Mouse (Mus musculus): Measurements from ENCODE around the gene Panx2.

Gene Panx2

GRCm38 (mm10) chr15:89059161-89059931 lies at the start of gene Panx2:
Panx2 (plus strand) TSS chr15:89059734.
- 3% methylated on average over 45 of the region's 57 CpGs for WGBS

DNA sequence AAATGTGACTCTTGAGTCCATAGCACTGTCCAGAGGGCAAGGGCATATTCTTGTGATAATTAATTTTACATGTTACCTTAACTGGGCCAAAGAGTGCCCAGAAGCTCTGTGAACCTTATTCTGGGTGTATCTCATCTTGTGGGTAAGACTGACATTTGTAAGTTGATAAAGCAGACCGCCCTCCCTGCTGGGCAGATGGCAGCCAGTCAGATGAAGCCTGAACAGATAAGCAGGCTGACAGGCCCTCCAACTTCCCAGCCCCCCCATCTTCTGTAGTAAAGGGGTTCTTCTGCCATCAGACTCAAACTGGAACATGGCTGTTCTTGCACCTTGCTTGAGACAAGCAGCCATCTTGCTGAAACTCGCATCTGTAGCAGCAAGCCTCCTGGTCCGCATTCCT lies 42.8 kb upstream of the Panx2 start:
- WGBS: 93% methylated on average over 3 of the region's 3 CpGs

DNA sequence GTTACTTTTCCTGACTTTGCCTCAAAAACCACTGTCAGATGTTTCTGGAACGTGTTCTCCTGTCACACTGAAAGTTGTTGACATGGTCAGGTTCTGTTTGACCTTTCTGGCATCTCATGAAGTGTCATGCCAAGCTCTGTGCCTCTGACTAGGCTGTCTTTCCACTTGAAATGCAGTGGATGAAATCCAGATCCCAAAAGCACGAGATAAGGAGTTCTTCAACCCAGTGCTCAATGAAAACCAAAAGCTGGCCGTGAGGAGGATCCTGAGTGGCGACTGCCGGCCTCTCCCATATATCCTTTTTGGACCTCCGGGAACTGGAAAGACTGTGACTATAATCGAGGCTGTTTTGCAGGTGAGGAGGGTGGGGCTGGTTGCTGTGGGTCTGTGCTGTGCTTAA lies 39.4 kb upstream of the Panx2 start:
- 86% methylated on average over 7 of the region's 7 CpGs for WGBS

- WGBS: 79% methylated on average over 7 of the region's 7 CpGs
Measured at GRCm38 (mm10) chr15:89020492-89020891, 39.0 kb upstream of the Panx2 start.

DNA sequence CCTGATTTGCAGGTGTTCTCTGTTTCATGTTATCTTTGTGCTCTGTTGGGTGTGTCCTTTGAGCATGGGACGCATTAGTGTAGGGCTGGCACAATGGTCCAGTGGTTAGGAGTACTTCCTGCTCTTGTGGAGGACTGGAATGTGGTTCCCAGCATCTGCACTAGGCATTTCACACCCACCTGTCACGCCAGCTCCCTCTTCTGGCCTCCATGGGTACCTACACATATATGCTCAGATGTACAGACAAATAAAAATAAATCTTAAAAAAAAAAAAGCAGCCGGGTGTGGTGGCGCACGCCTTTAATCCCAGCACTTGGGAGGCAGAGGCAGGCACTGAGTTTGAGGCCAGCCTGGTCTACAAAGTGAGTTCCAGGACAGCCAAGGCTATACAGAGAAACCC lies 15.2 kb upstream of the Panx2 start:
- 79% methylated on average over 5 of the region's 5 CpGs for WGBS

DNA sequence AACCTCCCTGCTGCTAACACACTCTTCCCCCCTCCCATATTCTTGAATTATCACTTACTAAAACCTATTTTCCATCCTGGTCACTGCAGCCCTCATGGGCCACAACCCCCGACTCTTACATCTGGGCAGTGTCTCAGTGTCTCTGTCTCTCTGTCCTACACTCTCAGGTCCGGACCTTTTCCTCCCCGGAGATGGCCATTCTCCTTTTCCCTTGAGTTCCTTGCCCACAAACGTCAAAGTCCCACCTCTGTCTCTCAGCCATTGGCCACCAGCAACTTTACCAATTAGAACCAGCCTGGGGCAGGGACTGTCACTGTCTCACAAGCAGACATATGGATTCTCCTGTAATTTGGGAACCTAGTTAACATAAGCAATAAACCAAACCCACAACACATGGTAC lies 13.2 kb upstream of the Panx2 start:
- 86% methylated on average over 4 of the region's 4 CpGs for WGBS

DNA sequence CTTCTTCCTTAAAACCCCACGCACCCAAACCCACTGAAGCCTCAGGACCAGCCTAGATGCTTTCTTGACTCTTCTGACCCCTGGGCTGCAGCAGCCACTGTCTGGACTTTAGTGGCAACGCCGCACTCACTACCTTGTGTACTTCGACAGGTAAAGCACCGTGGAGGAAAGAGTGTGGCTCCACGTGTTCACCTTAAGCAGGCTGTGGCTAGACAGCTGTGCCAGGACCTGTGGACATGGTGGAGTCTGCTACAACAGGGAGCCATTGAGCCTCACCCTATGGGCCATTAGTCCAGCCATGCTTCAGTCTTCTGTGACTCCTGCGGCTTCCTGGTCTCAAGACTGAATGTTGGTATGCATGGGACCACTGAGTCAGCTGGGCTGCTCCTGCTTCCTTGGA lies 4.9 kb upstream of the Panx2 start:
- WGBS: 91% methylated on average over 7 of the region's 7 CpGs

DNA sequence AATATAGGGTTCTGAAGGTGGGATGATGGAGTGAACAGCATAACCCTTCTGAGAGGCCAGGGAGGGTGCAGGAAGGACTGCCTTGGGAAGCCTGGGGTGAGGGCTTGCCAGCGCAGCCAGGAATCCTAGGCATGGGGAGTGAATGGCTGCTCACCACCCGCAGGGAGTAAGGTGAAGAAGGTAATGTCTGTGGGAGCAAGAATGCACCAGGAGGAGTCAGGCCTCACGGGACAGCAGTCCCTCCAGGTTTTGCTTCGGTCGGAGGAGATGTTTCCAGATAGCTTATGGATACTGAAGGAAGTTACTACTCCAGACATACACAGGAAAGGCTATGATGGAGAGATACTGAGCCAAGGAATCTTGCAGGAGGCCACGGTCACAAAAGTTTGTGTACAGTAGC lies 798 bp upstream of the Panx2 start:
- 36% methylated on average over 6 of the region's 6 CpGs for WGBS

GRCm38 (mm10) chr15:89060032-89060681 lies 623 bp downstream of the Panx2 start:
- 3% methylated on average over 48 of the region's 48 CpGs for WGBS

- 81% methylated on average over 12 of the region's 12 CpGs for WGBS
Measured at GRCm38 (mm10) chr15:89060811-89061460, 1.4 kb downstream of the Panx2 start.

GRCm38 (mm10) chr15:89061761-89062517 lies 2.4 kb downstream of the Panx2 start:
- 89% methylated on average over 6 of the region's 6 CpGs for WGBS

DNA sequence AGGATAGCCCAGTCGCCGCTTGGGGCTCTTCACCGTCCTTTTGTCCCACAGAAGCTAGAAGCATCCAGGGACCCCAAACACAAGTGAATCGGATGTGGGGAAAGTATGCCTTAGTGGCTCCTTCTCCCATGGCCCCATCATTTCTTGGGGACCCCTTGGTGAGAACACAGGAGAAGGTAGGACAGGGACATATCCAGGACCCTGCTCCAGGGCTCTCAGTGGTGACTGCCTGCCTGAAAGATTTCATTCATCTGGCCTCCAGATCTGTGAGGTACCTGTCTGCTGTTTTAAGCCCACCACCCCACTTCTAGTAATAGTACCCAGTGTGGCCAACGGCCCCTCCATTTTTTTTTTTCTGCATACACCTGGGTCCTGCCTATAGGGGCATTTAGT lies 3.0 kb downstream of the Panx2 start:
- WGBS: 94% methylated on average over 5 of the region's 5 CpGs

GRCm38 (mm10) chr15:89063001-89063400 lies 3.5 kb downstream of the Panx2 start:
- 61% methylated on average over 7 of the region's 7 CpGs for WGBS

DNA sequence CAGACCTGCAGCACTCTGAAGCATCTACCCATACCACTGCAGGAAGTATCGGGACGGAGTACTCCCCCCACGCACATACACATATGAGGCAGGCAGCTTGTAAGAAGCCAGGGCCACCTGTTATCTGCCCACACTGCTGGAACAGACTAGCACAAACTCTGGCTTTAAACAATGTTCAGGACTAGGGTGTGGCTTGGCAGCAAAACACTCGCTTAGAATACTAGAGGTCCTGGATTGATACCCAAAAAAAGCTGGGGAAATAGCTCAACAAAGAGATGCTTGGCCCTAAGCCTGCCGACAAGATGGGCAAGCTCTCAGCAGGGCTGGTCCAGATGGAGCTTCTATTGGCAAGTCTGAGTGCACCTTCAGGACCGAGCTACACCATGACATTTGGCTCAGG lies 4.0 kb downstream of the Panx2 start:
- 37% methylated on average over 6 of the region's 6 CpGs for WGBS

- WGBS: 98% methylated on average over 5 of the region's 5 CpGs
Measured at GRCm38 (mm10) chr15:89064891-89065290, 5.4 kb downstream of the Panx2 start.

- WGBS: 67% methylated on average over 35 of the region's 35 CpGs
Measured at GRCm38 (mm10) chr15:89067609-89068008, 8.1 kb downstream of the Panx2 start.

GRCm38 (mm10) chr15:89068226-89068625 lies 8.7 kb downstream of the Panx2 start:
- 66% methylated on average over 26 of the region's 26 CpGs for WGBS

- 70% methylated on average over 19 of the region's 19 CpGs for WGBS
Measured at GRCm38 (mm10) chr15:89069336-89069840, 9.9 kb downstream of the Panx2 start.

GRCm38 (mm10) chr15:89070606-89071005 lies 11.1 kb downstream of the Panx2 start:
- WGBS: 63% methylated on average over 24 of the region's 24 CpGs

- 52% methylated on average over 10 of the region's 10 CpGs for WGBS
Measured at GRCm38 (mm10) chr15:89073993-89074603, 14.6 kb downstream of the Panx2 start.
